Mouse (Mus musculus) A20 (cell line): ENCODE data around the gene Plekha5.

Experiments
- DNase-seq: peaks from one replicate; pipeline ENCODE4 v3.0.0-alpha.2; 2011; ENCODE audit warnings: low read depth, low spot score

Plekha5 gene

GRCm38 (mm10) chr6:140423846-140424200 lies at the start of gene Plekha5:
Plekha5 (plus strand) TSS chr6:140424054.
- DNase-seq: no peak

GRCm38 (mm10) chr6:140375671-140376070 lies 48.2 kb upstream of the Plekha5 start:
- no peak for DNase-seq

- DNase-seq: no peak
Measured at GRCm38 (mm10) chr6:140380588-140380987, 43.3 kb upstream of the Plekha5 start.

- no peak for DNase-seq
Measured at GRCm38 (mm10) chr6:140381162-140381561, 42.7 kb upstream of the Plekha5 start.

- DNase-seq: no peak
Measured at GRCm38 (mm10) chr6:140383580-140384400, 40.1 kb upstream of the Plekha5 start.

GRCm38 (mm10) chr6:140396687-140397086 lies 27.2 kb upstream of the Plekha5 start:
- DNase-seq: no peak

GRCm38 (mm10) chr6:140402766-140403310 lies 21.0 kb upstream of the Plekha5 start:
- no peak for DNase-seq

- DNase-seq: no peak
Measured at GRCm38 (mm10) chr6:140411996-140412395, 11.9 kb upstream of the Plekha5 start.

- no peak for DNase-seq
Measured at GRCm38 (mm10) chr6:140423041-140423845, 611 bp upstream of the Plekha5 start.

GRCm38 (mm10) chr6:140424201-140424990 lies 542 bp downstream of the Plekha5 start:
- DNase-seq: no peak

- no peak for DNase-seq
Measured at GRCm38 (mm10) chr6:140424991-140425361, 1.1 kb downstream of the Plekha5 start.

GRCm38 (mm10) chr6:140429236-140429635 lies 5.4 kb downstream of the Plekha5 start:
- no peak for DNase-seq

GRCm38 (mm10) chr6:140432363-140432762 lies 8.5 kb downstream of the Plekha5 start:
- DNase-seq: no peak

- no peak for DNase-seq
Measured at GRCm38 (mm10) chr6:140443374-140443773, 19.5 kb downstream of the Plekha5 start.

GRCm38 (mm10) chr6:140444147-140444546 lies 20.3 kb downstream of the Plekha5 start:
- DNase-seq: no peak

- DNase-seq: no peak
Measured at GRCm38 (mm10) chr6:140444855-140445465, 21.1 kb downstream of the Plekha5 start.

GRCm38 (mm10) chr6:140448010-140448739 lies 24.3 kb downstream of the Plekha5 start:
- no peak for DNase-seq

GRCm38 (mm10) chr6:140450693-140451092 lies 26.8 kb downstream of the Plekha5 start:
- no peak for DNase-seq

- no peak for DNase-seq
Measured at GRCm38 (mm10) chr6:140452736-140453135, 28.9 kb downstream of the Plekha5 start.

GRCm38 (mm10) chr6:140453454-140453853 lies 29.6 kb downstream of the Plekha5 start:
- DNase-seq: no peak

GRCm38 (mm10) chr6:140454388-140454787 lies 30.5 kb downstream of the Plekha5 start:
- no peak for DNase-seq
